Mouse (Mus musculus) lung, postnatal 0 days (tissue): ENCODE results near the gene Sumo2.

Experiments
- CTCF ChIP-seq: IDR thresholded peaks from 2 replicates; pipeline ENCODE4 v1.5.1; 2016; ENCODE audit warnings: antibody characterized with exemption, mild to moderate bottlenecking
- EP300 ChIP-seq: IDR thresholded peaks from 2 replicates; pipeline ENCODE4 v1.6.1; 2016; ENCODE audit warnings: antibody characterized with exemption, mild to moderate bottlenecking, control low read depth

- no peak for TF ChIP-seq CTCF
- no peak for TF ChIP-seq EP300
These were observed 28.9 kb upstream of the Sumo2 start for GRCm38 (mm10) chr11:115564961-115565360.
